Mouse (Mus musculus): ENCODE data around the gene Olfr1434. TPM values are rescaled to one million over a fixed set of nuclear protein-coding genes. Genes with fewer than 3 reads are reported as not detected.

The Olfr1434 gene
- not detected for total RNA-seq (2023)

GRCm38 (mm10) chr19:12279554-12279953 lies at the start of gene Olfr1434:
Gene Olfr1434 (plus strand): TSS chr19:12279854.

GRCm38 (mm10) chr19:12232496-12232895 lies 47.2 kb upstream of the Olfr1434 start, which contains the start of gene Olfr1432:
Gene Olfr1432 (minus strand): TSS chr19:12232596.

GRCm38 (mm10) chr19:12241559-12241958 lies 38.1 kb upstream of the Olfr1434 start, which contains the start of gene Olfr262:
Gene Olfr262 (minus strand): TSS chr19:12241659.

GRCm38 (mm10) chr19:12260732-12261131 lies 18.9 kb upstream of the Olfr1434 start, which contains the start of gene Olfr235:
Gene Olfr235 (plus strand): TSS chr19:12261032.

GRCm38 (mm10) chr19:12299030-12299429 lies 19.4 kb downstream of the Olfr1434 start, which contains the start of gene Olfr1436:
Gene Olfr1436 (minus strand): TSS chr19:12299130.

GRCm38 (mm10) chr19:12325001-12325400 lies 45.3 kb downstream of the Olfr1434 start, which contains the start of gene Olfr1437:
Gene Olfr1437 (minus strand): TSS chr19:12325101.

Other genes starting within 250 kb of the Olfr1434 start
- not detected for gene Olfr1423, start 238.5 kb upstream of the Olfr1434 start, total RNA-seq (2023)
- gene Olfr1424, start 217.2 kb upstream of the Olfr1434 start, total RNA-seq (2023), result not detected
- not detected for gene Olfr1425, start 202.1 kb upstream of the Olfr1434 start, total RNA-seq (2023)
- gene Olfr1426, start 187.8 kb upstream of the Olfr1434 start, total RNA-seq (2023), result not detected
- not detected for gene Olfr1427, start 176.5 kb upstream of the Olfr1434 start, total RNA-seq (2023)
- gene Olfr1428, start 164.0 kb upstream of the Olfr1434 start, total RNA-seq (2023), result not detected
- not detected for gene Olfr76, start 156.7 kb upstream of the Olfr1434 start, total RNA-seq (2023)
- gene Olfr1555-ps1, start 109.7 kb upstream of the Olfr1434 start, total RNA-seq (2023), result not detected
- not detected for gene Olfr1431, start 79.2 kb upstream of the Olfr1434 start, total RNA-seq (2023)
- not detected for gene Olfr1432, start 47.3 kb upstream of the Olfr1434 start, total RNA-seq (2023)
- gene Olfr262, start 38.2 kb upstream of the Olfr1434 start, total RNA-seq (2023), result not detected
- gene Olfr235, start 18.8 kb upstream of the Olfr1434 start, total RNA-seq (2023), result not detected
- gene Olfr1436, start 19.3 kb downstream of the Olfr1434 start, total RNA-seq (2023), result not detected
- not detected for gene Olfr1437, start 45.2 kb downstream of the Olfr1434 start, total RNA-seq (2023)
- gene Olfr1438-ps1, start 56.1 kb downstream of the Olfr1434 start, total RNA-seq (2023), result not detected
- not detected for gene Olfr1440, start 107.4 kb downstream of the Olfr1434 start, total RNA-seq (2023)
- gene Olfr1441, start 137.6 kb downstream of the Olfr1434 start, total RNA-seq (2023), result not detected
- not detected for gene Pfpl, start 148.1 kb downstream of the Olfr1434 start, total RNA-seq (2023)
- 10 to 100 TPM in 1 of 2 experiments, 1 to 10 TPM in 1; 8.7 to 17.2 TPM for gene Mpeg1, start 180.9 kb downstream of the Olfr1434 start, total RNA-seq (2023)
- gene Dtx4, start 221.6 kb downstream of the Olfr1434 start, total RNA-seq (2023), result 1 to 10 TPM; 3.6 to 6.2 TPM

All from T-cell, adult 66 days (primary cell).